Mouse (Mus musculus): ENCODE data around the gene Map3k7cl. TPM values are rescaled to one million over a fixed set of nuclear protein-coding genes. Genes with fewer than 3 reads are reported as not detected.

Map3k7cl gene
- total and polyA plus RNA-seq, 2 experiments from 2014 or later, result 0.38 TPM; not detected in 1

- DNase-seq (ENCODE audit: low spot score) (no peak), ATAC-seq (ENCODE audit: low FRiP score) (no peak)
- H3K4me2 ChIP-seq (ENCODE audit: low read depth, low read length, poor library complexity, severe bottlenecking), result no peak overlapping the region
- H3K9me3 ChIP-seq (ENCODE audit: low read length), result no peaks in the 10 kb centered on the region
- no peaks in the 10 kb centered on the region for H3K4me1 ChIP-seq (ENCODE audit: insufficient read depth, low read length)
- no peak overlapping the region for H3K27ac ChIP-seq (ENCODE audit: low read depth, low read length)
- TF ChIP-seq CTCF (IDR thresholded peaks at IDR 0.05), result no peak
- H3K9ac ChIP-seq (replicated peaks; ENCODE audit: low read length, poor library complexity, severe bottlenecking), result no peak overlapping the region
- no peaks in the 10 kb centered on the region for H3K36me3 ChIP-seq (ENCODE audit: insufficient read depth, low read length)
- H3K4me3 ChIP-seq (ENCODE audit: low read depth, low read length), result no peak overlapping the region
- no peaks in the 10 kb centered on the region for H3K27me3 ChIP-seq (ENCODE audit: insufficient read depth, low read length)
- 90% methylated on average over 7 of the region's 7 CpGs for WGBS
Observed at GRCm38 (mm10) chr16:87568241-87568640, 15.1 kb downstream of the Map3k7cl start.

GRCm38 (mm10) chr16:87569576-87570105 is 16.5 kb downstream of the Map3k7cl start:
- Histone ChIP-seq H3K9ac (replicated peaks; ENCODE audit: low read length, poor library complexity, severe bottlenecking) (no peak overlapping the region), H3K9me3 (ENCODE audit: low read length) (no peaks in the 10 kb centered on the region), H3K36me3 (ENCODE audit: insufficient read depth, low read length) (no peaks in the 10 kb centered on the region), H3K27me3 (ENCODE audit: insufficient read depth, low read length) (no peaks in the 10 kb centered on the region), H3K4me3 (ENCODE audit: low read depth, low read length) (no peak overlapping the region), H3K4me1 (ENCODE audit: insufficient read depth, low read length) (no peaks in the 10 kb centered on the region), H3K27ac (ENCODE audit: low read depth, low read length) (no peak overlapping the region), H3K4me2 (ENCODE audit: low read depth, low read length, poor library complexity, severe bottlenecking) (no peak overlapping the region)
- DNase-seq (ENCODE audit: low spot score) (no peak), ATAC-seq (ENCODE audit: low FRiP score) (no peak)
- no peak for TF ChIP-seq CTCF (IDR thresholded peaks at IDR 0.05)
- 81% methylated on average over 7 of the region's 7 CpGs for WGBS

GRCm38 (mm10) chr16:87570334-87570733 is 17.2 kb downstream of the Map3k7cl start:
- ATAC-seq (ENCODE audit: low FRiP score), result no peak

GRCm38 (mm10) chr16:87573409-87573808 is 20.3 kb downstream of the Map3k7cl start:
- Histone ChIP-seq H3K9ac (replicated peaks; ENCODE audit: low read length, poor library complexity, severe bottlenecking) (no peak overlapping the region), H3K36me3 (ENCODE audit: insufficient read depth, low read length) (no peaks in the 10 kb centered on the region), H3K27me3 (ENCODE audit: insufficient read depth, low read length) (no peaks in the 10 kb centered on the region), H3K27ac (ENCODE audit: low read depth, low read length) (no peak overlapping the region), H3K9me3 (ENCODE audit: low read length) (no peaks in the 10 kb centered on the region), H3K4me1 (ENCODE audit: insufficient read depth, low read length) (no peaks in the 10 kb centered on the region), H3K4me2 (ENCODE audit: low read depth, low read length, poor library complexity, severe bottlenecking) (no peak overlapping the region), H3K4me3 (ENCODE audit: low read depth, low read length) (no peak overlapping the region)
- no peak for TF ChIP-seq CTCF (IDR thresholded peaks at IDR 0.05)
- DNase-seq (ENCODE audit: low spot score) (no peak), ATAC-seq (ENCODE audit: low FRiP score) (no peak)
- WGBS, result 72% methylated on average over 5 of the region's 5 CpGs

More at GRCm38 (mm10) chr16:87570334-87570733, 17.2 kb downstream of the Map3k7cl start:
- Histone ChIP-seq H3K9me3 (ENCODE audit: low read length) (no peaks in the 10 kb centered on the region), H3K27me3 (ENCODE audit: insufficient read depth, low read length) (no peaks in the 10 kb centered on the region), H3K9ac (replicated peaks; ENCODE audit: low read length, poor library complexity, severe bottlenecking) (no peak overlapping the region), H3K4me3 (ENCODE audit: low read depth, low read length) (no peak overlapping the region), H3K4me2 (ENCODE audit: low read depth, low read length, poor library complexity, severe bottlenecking) (no peak overlapping the region), H3K4me1 (ENCODE audit: insufficient read depth, low read length) (no peaks in the 10 kb centered on the region), H3K27ac (ENCODE audit: low read depth, low read length) (no peak overlapping the region), H3K36me3 (ENCODE audit: insufficient read depth, low read length) (no peaks in the 10 kb centered on the region)
- no peak for DNase-seq (ENCODE audit: low spot score)
- 74% methylated on average over 7 of the region's 7 CpGs for WGBS
- TF ChIP-seq CTCF (IDR thresholded peaks at IDR 0.05), result no peak

- no peak for TF ChIP-seq CTCF (IDR thresholded peaks at IDR 0.05)
- Histone ChIP-seq H3K27ac (ENCODE audit: low read depth, low read length) (no peak overlapping the region), H3K9ac (replicated peaks; ENCODE audit: low read length, poor library complexity, severe bottlenecking) (no peak overlapping the region), H3K4me3 (ENCODE audit: low read depth, low read length) (no peak overlapping the region), H3K4me1 (ENCODE audit: insufficient read depth, low read length) (no peaks in the 10 kb centered on the region), H3K4me2 (ENCODE audit: low read depth, low read length, poor library complexity, severe bottlenecking) (no peak overlapping the region), H3K9me3 (ENCODE audit: low read length) (no peaks in the 10 kb centered on the region), H3K27me3 (ENCODE audit: insufficient read depth, low read length) (no peaks in the 10 kb centered on the region), H3K36me3 (ENCODE audit: insufficient read depth, low read length) (no peaks in the 10 kb centered on the region)
- 64% methylated on average over 5 of the region's 5 CpGs for WGBS
- ATAC-seq (ENCODE audit: low FRiP score) (no peak), DNase-seq (ENCODE audit: low spot score) (no peak)
Observed at GRCm38 (mm10) chr16:87574160-87574559, 21.0 kb downstream of the Map3k7cl start.

GRCm38 (mm10) chr16:87575600-87575999 is 22.5 kb downstream of the Map3k7cl start:
- H3K27ac ChIP-seq (ENCODE audit: low read depth, low read length), result no peak overlapping the region
- no peaks in the 10 kb centered on the region for H3K27me3 ChIP-seq (ENCODE audit: insufficient read depth, low read length)
- H3K9ac ChIP-seq (replicated peaks; ENCODE audit: low read length, poor library complexity, severe bottlenecking), result no peak overlapping the region
- TF ChIP-seq CTCF (IDR thresholded peaks at IDR 0.05), result no peak
- DNase-seq (ENCODE audit: low spot score) (peak; percentile 35), ATAC-seq (ENCODE audit: low FRiP score) (no peak)
- no peaks in the 10 kb centered on the region for H3K9me3 ChIP-seq (ENCODE audit: low read length)
- no peaks in the 10 kb centered on the region for H3K4me1 ChIP-seq (ENCODE audit: insufficient read depth, low read length)
- H3K4me3 ChIP-seq (ENCODE audit: low read depth, low read length), result no peak overlapping the region
- H3K36me3 ChIP-seq (ENCODE audit: insufficient read depth, low read length), result no peaks in the 10 kb centered on the region
- 75% methylated on average over 10 of the region's 10 CpGs for WGBS
- H3K4me2 ChIP-seq (ENCODE audit: low read depth, low read length, poor library complexity, severe bottlenecking), result no peak overlapping the region
